Mouse (Mus musculus) heart, adult 8-10 months (tissue): ENCODE results near the gene Wwc2. TPM values are rescaled to one million over a fixed set of nuclear protein-coding genes. Genes with fewer than 3 reads are reported as not detected.
"Not testable (repeated sequence)": the region's sequence is repeated elsewhere in the genome, so short reads cannot be mapped to it uniquely, and the experiment has no call there.

Experiments
- DNase-seq: peaks from one replicate; pipeline ENCODE4 v3.0.0; 2022; ENCODE audit warnings: low spot score
- total RNA-seq, 4 experiments: library from RNA; stranded (reverse); gene quantifications; 2 replicates each; pipeline ENCODE4 v1.2.4; 2022

The Wwc2 gene
- total RNA-seq, 4 experiments from 2014 or later, result 24.1 to 25.3 (median 24.6) TPM

DNA sequence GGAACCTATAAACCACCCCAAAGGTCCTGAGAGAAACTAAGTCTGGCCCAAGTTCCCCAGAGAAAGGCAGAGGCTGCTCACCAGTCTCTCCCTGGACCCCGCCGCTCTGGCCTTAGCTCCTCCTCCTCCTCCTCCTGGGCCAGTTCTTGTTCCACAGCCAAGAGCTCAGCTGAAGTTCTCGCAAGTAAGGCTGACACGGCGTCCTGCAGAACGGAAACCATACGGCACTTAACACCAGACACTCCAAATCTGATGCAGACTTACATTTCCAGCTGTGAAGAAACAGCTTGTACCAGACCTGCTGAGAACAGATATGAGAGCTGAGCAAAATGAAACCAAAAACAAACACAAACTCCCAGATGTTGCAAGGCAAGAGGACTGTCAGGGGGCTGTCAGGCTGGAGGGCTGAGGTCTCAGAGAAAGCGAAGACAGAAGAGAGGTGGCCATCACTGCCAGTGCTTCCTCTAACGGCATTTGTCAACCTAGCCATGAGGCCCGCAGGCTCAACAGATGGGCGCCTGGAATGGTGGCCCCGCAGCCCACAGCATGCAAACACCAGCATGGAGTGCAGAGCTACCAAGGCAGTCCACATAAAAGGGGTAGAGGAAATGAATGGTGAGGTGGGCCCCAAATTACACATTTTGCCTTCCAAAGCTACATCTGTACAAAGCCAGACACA, 138.8 kb downstream of the Wwc2 start:
- DNase-seq, result peak; percentile 65

- DNase-seq, result no peak
Measured at GRCm38 (mm10) chr8:47849842-47850241, 140.9 kb downstream of the Wwc2 start.

- DNase-seq, result no peak
Measured at GRCm38 (mm10) chr8:47847931-47848330, 142.8 kb downstream of the Wwc2 start.

- DNase-seq, result no peak
Measured at GRCm38 (mm10) chr8:47847161-47847560, 143.6 kb downstream of the Wwc2 start.

DNA sequence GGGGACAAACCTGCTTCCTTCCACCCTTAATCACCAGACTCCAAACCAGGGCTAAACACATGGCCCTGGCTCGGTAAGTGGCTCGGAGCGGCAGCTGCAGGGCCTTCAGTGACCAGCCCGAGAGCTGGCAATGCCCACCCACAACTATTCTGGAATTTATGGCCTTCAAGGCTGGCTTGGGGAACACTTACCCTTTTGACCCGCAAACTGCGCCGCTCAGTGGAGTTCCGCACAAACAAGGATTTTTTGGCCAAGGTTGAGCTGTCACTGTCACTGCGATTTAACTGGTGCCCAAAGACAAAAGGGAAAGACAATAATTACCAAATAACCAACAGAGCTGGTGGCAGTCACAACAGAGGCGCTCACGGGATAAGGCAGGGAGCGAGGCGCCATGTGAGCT, 144.8 kb downstream of the Wwc2 start:
- DNase-seq, result no peak

DNA sequence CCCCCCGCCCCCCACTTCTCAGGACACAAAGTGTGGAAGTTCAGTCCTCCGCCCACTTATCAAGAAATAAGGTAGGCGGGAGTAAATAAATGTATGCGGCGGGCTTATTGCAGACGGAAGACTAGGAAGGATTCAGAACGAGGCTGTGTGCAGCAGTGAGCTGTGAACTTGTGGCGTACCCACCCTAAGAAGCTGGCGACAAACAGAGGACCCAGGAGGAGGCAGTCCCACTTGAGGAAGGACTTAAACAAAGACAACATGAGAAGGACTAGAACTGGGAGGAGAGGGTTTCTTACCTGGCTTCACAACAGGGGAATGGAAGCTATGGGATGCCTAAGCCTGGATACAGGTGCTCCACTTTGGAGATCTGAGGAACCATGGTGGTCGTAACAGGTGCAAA, 147.1 kb downstream of the Wwc2 start:
- no peak for DNase-seq

DNA sequence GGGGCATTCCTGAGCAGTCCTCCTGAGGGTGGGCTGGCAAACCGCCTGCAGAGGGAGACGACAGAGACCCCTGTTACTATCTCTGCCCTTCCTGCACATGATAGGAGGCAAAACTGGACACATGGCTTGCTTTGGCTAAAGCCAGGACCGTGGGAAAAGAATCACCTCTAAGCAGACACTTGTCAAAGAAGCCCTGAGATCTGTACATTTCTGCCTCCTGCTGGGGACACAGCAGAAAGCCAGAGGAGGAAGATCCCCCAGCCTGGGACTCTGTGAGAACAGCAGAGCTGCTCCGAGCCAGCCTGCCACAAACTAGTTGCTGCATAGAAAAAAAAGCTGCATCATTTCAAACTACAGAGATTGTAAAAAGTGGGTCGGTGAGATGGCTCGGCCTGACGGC, 147.7 kb downstream of the Wwc2 start:
- DNase-seq, result no peak

DNA sequence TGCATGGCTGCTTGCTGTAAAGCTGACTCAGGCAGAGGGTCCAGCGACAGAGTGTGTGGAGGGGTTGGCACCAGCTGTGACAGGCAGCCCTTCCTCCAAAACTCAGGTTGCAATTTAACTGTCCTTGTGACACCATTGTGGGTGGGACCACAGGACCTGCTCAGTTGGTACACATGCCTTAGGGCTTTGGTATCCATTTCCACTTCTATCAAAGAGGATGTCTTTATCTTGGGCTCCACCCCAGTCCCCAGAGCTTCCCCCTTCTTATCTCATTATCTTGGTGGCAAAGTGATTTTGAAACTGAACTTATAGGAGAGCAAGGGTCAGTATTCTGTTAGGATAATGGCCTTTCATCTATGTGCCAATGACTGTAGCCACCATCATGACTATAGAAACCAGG, 156.8 kb downstream of the Wwc2 start:
- no peak for DNase-seq

DNA sequence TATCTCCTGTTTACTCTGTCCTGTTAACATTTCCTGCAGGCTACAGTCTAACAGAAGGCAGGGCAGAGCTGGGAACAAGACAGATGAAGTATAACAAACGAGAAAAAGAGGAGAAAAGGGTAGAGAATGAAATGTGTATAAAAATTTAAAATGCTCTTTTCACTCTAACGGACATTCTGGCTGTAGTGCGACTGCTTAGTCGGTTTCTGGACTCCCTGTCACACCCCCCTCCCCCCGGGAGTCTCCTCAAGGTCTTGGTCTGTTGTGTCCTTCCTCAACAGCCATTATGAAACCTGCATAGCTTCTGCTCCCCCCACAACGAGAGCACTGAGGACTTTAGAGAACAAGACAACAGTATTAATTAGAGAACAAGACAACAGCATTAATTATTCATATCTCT, 158.1 kb downstream of the Wwc2 start:
- no peak for DNase-seq

GRCm38 (mm10) chr8:47826911-47827310, 163.8 kb downstream of the Wwc2 start:
- no peak for DNase-seq

GRCm38 (mm10) chr8:47825596-47825995, 165.1 kb downstream of the Wwc2 start:
- no peak for DNase-seq

DNA sequence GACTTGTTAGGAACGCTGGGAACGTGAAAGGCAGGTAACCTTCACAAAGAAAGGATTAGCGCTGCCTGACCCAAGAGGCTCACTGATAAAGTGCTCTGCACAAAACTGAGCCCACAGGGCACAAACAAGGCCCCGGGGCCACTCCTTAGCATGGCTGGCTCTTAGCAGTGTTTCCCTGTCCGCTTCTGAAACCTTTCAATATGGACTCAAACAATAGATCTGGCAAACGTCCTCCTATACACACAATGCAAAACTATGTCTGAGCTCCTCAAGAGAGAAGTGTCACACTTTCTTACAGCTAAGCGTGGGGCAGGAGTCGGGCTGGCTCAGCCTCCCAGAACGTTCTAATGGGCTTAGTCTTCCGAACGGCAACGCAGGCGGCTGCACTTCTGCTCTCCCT, 166.5 kb downstream of the Wwc2 start, which contains the start of gene Cldn22:
Gene Cldn22 (plus strand): TSS at position 301 of the 400 bp plus-strand sequence.
- DNase-seq, result no peak

GRCm38 (mm10) chr8:47823777-47824176, 166.9 kb downstream of the Wwc2 start:
- no peak for DNase-seq

DNA sequence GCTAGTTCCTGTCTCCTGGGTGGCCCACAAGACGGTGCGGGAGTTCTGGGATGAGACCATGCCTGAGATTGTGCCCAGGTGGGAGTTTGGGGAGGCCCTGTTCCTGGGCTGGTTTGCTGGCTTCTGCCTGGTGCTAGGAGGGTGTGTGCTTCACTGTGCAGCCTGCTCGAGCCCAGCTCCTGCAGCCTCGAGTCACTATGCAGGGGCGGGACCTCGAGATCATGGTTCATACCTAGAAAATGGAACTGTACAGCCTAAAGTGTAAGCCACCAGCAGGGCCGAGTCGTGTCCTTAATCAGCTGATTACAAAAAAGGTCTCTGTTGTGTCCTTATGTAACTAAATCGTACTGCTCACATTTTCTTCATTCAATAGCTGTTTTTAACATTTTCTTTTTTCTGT, 168.2 kb downstream of the Wwc2 start:
- not testable (repeated sequence) for DNase-seq

- no peak for DNase-seq
Measured at GRCm38 (mm10) chr8:47821843-47822242, 168.9 kb downstream of the Wwc2 start, which contains the start of gene Cldn24. Gene Cldn24 (plus strand): TSS chr8:47822143.

- DNase-seq, result no peak
Measured at GRCm38 (mm10) chr8:47820914-47821772, 169.6 kb downstream of the Wwc2 start.

- DNase-seq, result no peak
Measured at GRCm38 (mm10) chr8:47819034-47819433, 171.7 kb downstream of the Wwc2 start.

DNA sequence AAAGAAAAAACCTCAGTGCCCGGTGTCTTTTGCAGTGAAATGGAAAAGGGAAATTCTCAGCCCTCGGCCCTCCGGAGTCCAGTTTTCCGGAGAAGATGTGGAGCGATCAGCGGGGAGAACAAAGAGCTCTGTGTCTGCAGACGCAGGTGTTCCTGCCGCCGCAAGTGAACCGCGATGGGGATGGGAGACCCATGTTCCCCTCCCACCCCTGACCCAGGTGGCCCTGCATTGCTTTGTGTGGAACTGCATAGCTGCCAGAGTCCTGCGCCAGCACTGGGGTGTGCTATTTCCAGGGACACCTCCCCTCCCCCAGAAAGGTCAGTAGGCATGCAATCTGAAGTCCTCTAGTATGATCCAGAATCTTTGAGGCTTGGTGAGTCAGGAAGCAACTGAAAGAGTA, 179.5 kb downstream of the Wwc2 start:
- no peak for DNase-seq

GRCm38 (mm10) chr8:47810666-47811015, 180.1 kb downstream of the Wwc2 start:
- no peak for DNase-seq

GRCm38 (mm10) chr8:47809970-47810665, 180.6 kb downstream of the Wwc2 start:
- no peak for DNase-seq

DNA sequence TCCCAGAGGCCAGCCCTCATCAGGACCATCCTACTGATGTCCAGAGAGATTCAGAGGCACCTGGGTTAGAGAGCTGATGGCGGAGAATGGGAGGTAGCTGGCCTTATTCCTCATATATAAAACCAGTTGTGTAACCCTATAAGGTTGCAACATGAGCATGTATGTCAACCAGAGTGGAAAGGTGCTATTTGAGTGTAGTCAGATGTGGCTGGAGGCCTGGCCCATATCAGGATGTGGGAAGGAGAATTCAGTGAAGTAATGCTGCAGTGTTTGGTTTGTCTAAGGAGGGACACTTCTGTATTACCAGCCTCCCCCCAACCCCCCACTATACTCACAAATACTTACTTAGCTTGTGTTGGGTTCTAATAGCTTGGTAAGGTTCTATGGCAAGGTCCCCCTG, 186.5 kb downstream of the Wwc2 start:
- DNase-seq, result no peak

GRCm38 (mm10) chr8:47802349-47802748, 188.4 kb downstream of the Wwc2 start:
- DNase-seq, result no peak
